In the genomic region with DNA sequence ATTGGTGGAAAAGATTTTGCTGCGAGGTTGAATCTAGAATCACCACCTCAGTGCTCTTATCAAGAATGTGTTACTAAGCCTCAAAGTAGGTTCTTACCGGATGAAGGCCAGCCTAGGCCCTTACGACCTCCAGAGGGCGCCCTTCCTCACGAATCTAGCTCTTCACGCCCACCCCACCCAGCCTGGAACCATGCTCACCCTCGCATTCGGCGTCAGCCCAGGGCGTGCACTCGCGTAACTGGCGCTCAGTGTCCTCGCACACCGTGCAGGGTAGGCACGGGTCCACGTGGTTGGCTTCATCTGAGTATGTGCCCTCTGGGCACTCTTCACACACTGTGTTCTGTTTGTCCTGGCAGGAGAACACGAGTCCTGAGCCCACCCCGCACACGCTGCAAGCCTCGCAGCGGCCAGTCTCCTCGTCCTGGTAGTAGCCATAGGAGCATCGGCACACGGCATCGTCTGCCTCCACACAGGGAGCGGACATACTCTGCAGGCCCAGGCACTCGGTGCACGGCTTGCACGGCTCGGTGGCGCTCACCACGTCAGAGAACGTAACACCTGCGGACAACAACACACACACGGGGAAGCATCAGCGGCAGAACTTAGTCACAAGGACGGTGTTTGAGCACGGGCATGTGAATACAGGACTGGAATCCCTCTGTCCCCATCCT, we compare ENCODE assay signal across 9 mouse cellular contexts. TPM values are rescaled to one million over a fixed set of nuclear protein-coding genes. Genes with fewer than 3 reads are reported as not detected.
A peak's percentile ranks its signal among the peaks of the same experiment; 100 is the strongest.
DNase-seq lines count a peak whose midpoint lies in the region; ATAC-seq and TF ChIP-seq lines count a peak whose summit lies in the region.
"Had no signal": no experiment of that assay in that cellular context is flagged by ENCODE, and none has a peak within 500 bp of the region (broad histone marks: within the 10 kb centered on the region; RNA-seq: fewer than 3 reads in every experiment).

No protein-coding gene starts in this region.

- DNase-seq in adrenal gland, postnatal 36 days, result peak; percentile 24 to 45
- no peak for DNase-seq in adrenal gland, adult 18-20 months (ENCODE audit: low spot score in 2 of 2)
- peak; percentile 41 for DNase-seq in thymus, adult 2 months
- no peak for DNase-seq in thymus, adult 18-20 months
- no peak for DNase-seq in heart, postnatal 0 days (ENCODE audit: low spot score)
- DNase-seq in liver, result peak; percentile 46
- no peak for DNase-seq in urinary bladder, postnatal 25 days (ENCODE audit: low spot score)

- no peak overlapping the region for H3K4me2 ChIP-seq in heart, postnatal 0 days (ENCODE audit: low read depth, low read length)
- peak overlapping the region; percentile 57 for H3K4me2 ChIP-seq in neural tube, embryonic 12.5 days (replicated peaks)
- H3K4me2 ChIP-seq: liver, embryonic 15.5 days had no signal

- 0 out of 2 replicates have a peak, but pooled peaks have one; percentile 35 for ATAC-seq in heart, postnatal 0 days (ENCODE audit: insufficient read depth, low read depth)
- peak; percentile 68; the same call in 1 of the 2 replicates for ATAC-seq in neural tube, embryonic 12.5 days (ENCODE audit: low FRiP score, low read depth)

- peak; percentile 82 for TF ChIP-seq CTCF in thymus, adult 2 months (IDR thresholded peaks at IDR 0.05; ENCODE audit: borderline replicate concordance, control insufficient read depth, extremely low read depth, insufficient read depth, low read length, poor library complexity)
- peak; percentile 48 for TF ChIP-seq CTCF in heart, postnatal 0 days (IDR thresholded peaks at IDR 0.05; ENCODE audit: low read depth)

- peaks cover 4% of the 10 kb centered on the region; the same call in 1 of the 2 replicates for H3K4me1 ChIP-seq in thymus, adult 2 months (replicated peaks; ENCODE audit: control insufficient read depth, insufficient read depth, low read length)
- 0 out of 2 replicates have a peak, but pooled peaks cover 3% of the 10 kb centered on the region for H3K4me1 ChIP-seq in heart, postnatal 0 days (ENCODE audit: control insufficient read depth, insufficient read depth)
- peaks cover 44% of the 10 kb centered on the region for H3K4me1 ChIP-seq in neural tube, embryonic 12.5 days
- H3K4me1 ChIP-seq: liver, embryonic 15.5 days had no signal

- no peaks in the 10 kb centered on the region for H3K9me3 ChIP-seq in heart, postnatal 0 days (replicated peaks; ENCODE audit: control insufficient read depth, low read length)
- H3K9me3 ChIP-seq in neural tube, embryonic 12.5 days, result no peaks in the 10 kb centered on the region
- H3K9me3 ChIP-seq: liver, embryonic 15.5 days had no signal

- no peak overlapping the region for H3K9ac ChIP-seq in heart, postnatal 0 days (replicated peaks; ENCODE audit: low read depth, low read length)
- no peak overlapping the region for H3K9ac ChIP-seq in neural tube, embryonic 12.5 days
- H3K9ac ChIP-seq: liver, embryonic 15.5 days had no signal

- 30% methylated on average over 39 of the region's 39 CpGs for WGBS in thymus, adult 2 months
- 22% methylated on average over 39 of the region's 39 CpGs for WGBS in heart, postnatal 0 days
- 12% methylated on average over 39 of the region's 39 CpGs for WGBS in neural tube, embryonic 12.5 days

- no peaks in the 10 kb centered on the region; the same call in 1 of the 2 replicates for H3K27me3 ChIP-seq in thymus, adult 2 months (ENCODE audit: control insufficient read depth, insufficient read depth, low read length)
- peaks cover 77% of the 10 kb centered on the region for H3K27me3 ChIP-seq in heart, postnatal 0 days (ENCODE audit: control insufficient read depth, insufficient read depth, low read length)
- peaks cover 64% of the 10 kb centered on the region for H3K27me3 ChIP-seq in neural tube, embryonic 12.5 days (replicated peaks)

- no peak for TF ChIP-seq POLR2A in thymus, adult 2 months (IDR thresholded peaks at IDR 0.05; ENCODE audit: control insufficient read depth, extremely low read depth, insufficient read depth, low read length, poor library complexity)

- H3K27ac ChIP-seq in thymus, adult 2 months (ENCODE audit: control insufficient read depth, insufficient read depth, low read length), result no peak overlapping the region
- no peak overlapping the region for H3K27ac ChIP-seq in heart, postnatal 0 days (ENCODE audit: low read depth)
- no peak overlapping the region for H3K27ac ChIP-seq in neural tube, embryonic 12.5 days
- H3K27ac ChIP-seq: liver, embryonic 15.5 days had no signal

- TF ChIP-seq EP300 in heart, postnatal 0 days (IDR thresholded peaks at IDR 0.05; ENCODE audit: low read depth), result no peak

- no peaks in the 10 kb centered on the region for H3K36me3 ChIP-seq in thymus, adult 2 months (ENCODE audit: control insufficient read depth, insufficient read depth, low read length)
- no peaks in the 10 kb centered on the region for H3K36me3 ChIP-seq in heart, postnatal 0 days (replicated peaks; ENCODE audit: control insufficient read depth, insufficient read depth, low read length)
- peaks cover 23% of the 10 kb centered on the region for H3K36me3 ChIP-seq in neural tube, embryonic 12.5 days
- H3K36me3 ChIP-seq: liver, embryonic 15.5 days had no signal

- no peak overlapping the region for H3K4me3 ChIP-seq in thymus, adult 2 months (ENCODE audit: control insufficient read depth, insufficient read depth, low read length)
- no peak overlapping the region for H3K4me3 ChIP-seq in heart, postnatal 0 days (ENCODE audit: low read depth, low read length)
- H3K4me3 ChIP-seq in neural tube, embryonic 12.5 days, result peak overlapping the region; percentile 13; the same call in 1 of the 2 replicates
- H3K4me3 ChIP-seq: liver, embryonic 15.5 days had no signal

RNA-seq across cellular contexts. Expression of a gene that starts 9.6 kb away (rescaled TPM):
- total RNA-seq in adrenal gland, postnatal 36 days (2021), result 1 to 10 TPM; 3.6 to 4.0 TPM
- total RNA-seq in adrenal gland, adult 18-20 months (2021), result 1 to 10 TPM; 2.1 to 3.5 TPM
- polyA plus RNA-seq in thymus, adult 2 months (2012; rRNA removed), result 6.4 and 7.0 TPM in 2 replicates
- total RNA-seq in heart, postnatal 0 days (2014; rRNA removed; ENCODE audit: low replicate concordance), result 1.1 and 2.0 TPM in 2 replicates
- 1.5 and 1.7 TPM in 2 replicates for polyA plus RNA-seq in heart, postnatal 0 days (2015; fragmentation: Nextera tagmentation; extraction: Ambion mirVana)
- 106 and 125 TPM in 2 replicates for polyA plus RNA-seq in neural tube, embryonic 12.5 days (2016; fragmentation: Nextera tagmentation; extraction: Ambion mirVana)

Comparison
In these comparisons a context has a peak if more than half of its experiments do, and no peak if none do; other contexts are left out.
1. DNase-seq: peak in adrenal gland, postnatal 36 days (2 of 2), thymus, adult 2 months (single experiment) and liver (single experiment); none in adrenal gland, adult 18-20 months (0 of 2), thymus, adult 18-20 months (0 of 2), heart, postnatal 0 days (single experiment) and urinary bladder, postnatal 25 days (single experiment).